Mouse (Mus musculus) embryo, embryonic 11 days (tissue): ENCODE measurements at regions not wholly inside any gene's neighbourhood (a gene's known extent, or its start where the extent isn't known, plus 50 kb on each side); places are given as distances from the start of the nearest gene placed in this dataset.

Source experiments
- DNase-seq: peaks from one replicate; pipeline ENCODE4 v3.0.0-alpha.2; 2015

DNA sequence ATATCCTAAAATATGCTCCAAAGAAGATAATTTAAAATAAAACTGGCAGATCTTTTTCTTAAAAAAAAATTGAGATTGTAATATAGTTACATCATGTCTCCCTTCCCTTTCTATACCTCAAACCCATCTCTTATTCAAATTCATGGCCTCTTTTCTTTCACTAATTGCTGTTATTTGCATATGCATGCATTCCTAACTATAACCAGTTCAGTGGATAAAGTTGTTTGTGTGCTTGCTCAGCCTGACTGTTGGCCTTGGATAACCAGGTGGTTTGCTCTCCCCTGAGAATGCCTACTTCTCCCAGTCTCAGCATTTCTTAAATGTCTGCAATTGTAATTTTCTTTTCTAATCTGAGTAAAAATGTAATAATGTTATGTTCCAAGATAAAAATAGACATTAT is 2154.8 kb downstream of the 4930444P10Rik start:
- no peak for DNase-seq

DNA sequence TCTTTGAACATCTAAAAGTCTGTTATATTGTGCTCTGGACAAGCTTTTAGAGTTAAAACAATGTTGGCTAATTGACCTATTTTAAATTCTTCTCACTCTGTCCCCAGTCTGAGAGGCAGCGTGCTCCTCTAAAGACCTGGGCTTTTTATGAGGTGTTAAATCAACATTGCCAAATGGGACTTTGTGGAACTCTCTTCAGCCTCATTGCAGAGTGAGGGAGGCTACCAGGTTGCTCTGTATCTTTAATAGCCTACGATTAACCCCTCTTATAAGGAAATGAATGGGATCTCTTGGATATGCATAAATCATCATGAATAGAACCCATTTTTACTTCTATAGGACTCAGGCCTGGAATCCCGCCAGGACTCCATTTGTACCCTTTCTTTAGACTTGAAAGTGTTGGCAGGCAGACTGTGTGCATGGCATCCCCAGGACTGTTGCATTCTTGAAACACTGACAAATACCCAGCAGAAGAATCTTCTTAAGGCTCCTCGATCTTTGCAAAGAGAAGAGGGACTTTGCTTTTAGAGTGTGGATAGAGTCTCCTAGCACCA is 2157.1 kb downstream of the 4930444P10Rik start:
- peak; percentile 25 for DNase-seq

- DNase-seq: no peak
Measured at GRCm38 (mm10) chr1:13928679-13929078, 2164.4 kb downstream of the 4930444P10Rik start.

GRCm38 (mm10) chr1:13927964-13928363 is 2165.2 kb downstream of the 4930444P10Rik start:
- DNase-seq: peak; percentile 19

DNA sequence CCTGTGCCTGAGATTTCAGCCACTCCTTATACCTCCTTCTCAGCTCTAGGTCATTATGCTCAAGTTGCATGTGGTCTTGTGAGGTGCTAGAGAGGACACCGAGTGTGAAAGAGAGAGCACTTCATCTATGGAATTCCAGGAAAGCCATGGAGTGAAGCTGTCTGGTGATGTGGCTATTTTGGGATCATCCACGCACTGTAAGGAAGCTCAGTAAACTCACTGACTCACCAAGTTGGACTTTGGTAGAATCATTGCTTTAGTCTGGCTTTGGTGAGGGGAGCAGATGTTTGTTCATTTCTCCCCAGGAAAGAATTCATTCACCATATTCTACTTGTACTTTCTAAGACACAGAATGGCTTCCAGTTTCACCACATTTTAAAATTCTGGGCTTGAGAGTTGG is 2167.1 kb downstream of the 4930444P10Rik start:
- DNase-seq: no peak

DNA sequence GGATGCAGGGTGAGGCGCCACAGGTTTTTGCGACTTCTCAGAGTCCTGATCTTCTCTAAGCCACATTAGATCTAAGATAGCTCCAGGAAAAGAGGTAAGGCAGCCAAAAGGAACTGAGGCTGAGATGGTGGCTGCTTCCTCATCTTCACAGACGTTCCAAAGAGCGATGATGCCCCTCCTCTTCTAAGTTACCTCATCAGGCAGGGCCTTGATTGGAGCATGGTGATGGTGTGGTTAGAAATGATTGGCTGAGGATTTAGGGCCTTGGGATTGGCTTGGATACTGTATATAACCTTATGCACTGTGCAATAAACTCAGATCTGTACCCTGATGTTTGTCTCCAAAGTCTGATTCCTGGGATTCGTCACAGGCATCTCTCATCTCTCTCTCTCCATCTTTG is 2177.9 kb downstream of the 4930444P10Rik start:
- no peak for DNase-seq

GRCm38 (mm10) chr1:13879126-13879525 is 2214.0 kb downstream of the 4930444P10Rik start:
- DNase-seq: no peak

DNA sequence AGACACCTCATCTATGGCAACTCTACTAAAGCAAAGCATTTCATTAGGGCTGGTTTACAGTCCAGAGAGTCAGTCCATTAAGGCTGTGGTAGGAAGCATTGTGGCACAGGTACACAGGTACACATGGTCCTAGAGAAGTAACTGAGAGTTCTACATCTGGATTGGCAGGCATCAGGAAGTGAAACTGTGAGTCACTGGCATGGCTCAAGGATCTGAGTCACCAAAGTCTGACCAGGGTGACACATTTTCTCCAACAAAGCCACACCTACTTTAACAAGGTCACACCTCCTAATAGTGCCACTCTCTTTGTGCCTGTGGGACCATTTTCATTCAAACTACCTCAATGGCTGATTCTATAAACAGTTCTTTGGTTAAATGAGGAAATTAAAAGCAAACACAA is 2219.2 kb downstream of the 4930444P10Rik start:
- DNase-seq: no peak

GRCm38 (mm10) chr1:13872536-13872935 is 2220.6 kb downstream of the 4930444P10Rik start:
- DNase-seq: no peak

- DNase-seq: no peak
Measured at GRCm38 (mm10) chr1:13870631-13871286, 2222.4 kb downstream of the 4930444P10Rik start.

GRCm38 (mm10) chr1:13865713-13866112 is 2227.4 kb downstream of the 4930444P10Rik start:
- DNase-seq: no peak

DNA sequence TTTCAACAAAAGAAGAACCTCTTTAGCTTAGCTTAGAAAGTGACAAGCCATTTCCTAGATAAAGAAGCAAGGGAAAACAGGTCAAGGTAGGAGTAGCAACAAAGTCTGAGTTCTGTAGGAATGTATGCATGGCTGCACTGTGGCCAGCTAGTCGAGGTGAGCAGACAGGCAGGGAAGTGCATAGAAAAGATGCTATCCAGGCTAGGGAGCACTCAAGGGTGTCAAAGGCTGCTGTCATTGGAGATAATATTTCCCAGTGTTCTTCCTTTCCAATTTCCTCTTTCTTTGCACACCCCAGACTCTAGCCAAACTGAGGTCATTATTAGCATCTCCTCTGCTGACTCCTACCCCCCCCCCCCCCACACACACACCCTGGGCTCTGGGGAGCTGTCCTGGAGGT is 2229.4 kb downstream of the 4930444P10Rik start:
- DNase-seq: no peak

DNA sequence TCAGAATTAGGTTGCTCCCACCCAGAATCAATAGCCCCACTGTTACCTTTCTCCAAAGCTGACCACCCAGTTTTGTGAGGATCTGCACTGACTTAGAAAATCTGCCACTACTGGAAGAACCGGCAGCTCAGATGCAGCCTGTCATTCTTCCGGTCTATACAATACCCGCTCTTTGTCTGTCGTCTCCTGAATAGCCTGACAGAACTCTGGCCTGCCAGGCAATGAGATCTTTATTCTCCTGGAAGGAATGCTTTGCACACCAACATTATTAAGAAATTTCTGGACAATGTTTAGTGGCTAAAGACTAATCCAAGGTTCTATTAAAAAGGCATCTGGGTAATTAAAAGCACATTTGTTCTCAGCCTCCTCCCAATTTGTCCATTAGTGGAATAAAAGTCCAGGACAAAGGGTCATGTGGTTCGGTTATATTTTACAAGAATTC is 2232.0 kb downstream of the 4930444P10Rik start:
- DNase-seq: peak; percentile 58

DNA sequence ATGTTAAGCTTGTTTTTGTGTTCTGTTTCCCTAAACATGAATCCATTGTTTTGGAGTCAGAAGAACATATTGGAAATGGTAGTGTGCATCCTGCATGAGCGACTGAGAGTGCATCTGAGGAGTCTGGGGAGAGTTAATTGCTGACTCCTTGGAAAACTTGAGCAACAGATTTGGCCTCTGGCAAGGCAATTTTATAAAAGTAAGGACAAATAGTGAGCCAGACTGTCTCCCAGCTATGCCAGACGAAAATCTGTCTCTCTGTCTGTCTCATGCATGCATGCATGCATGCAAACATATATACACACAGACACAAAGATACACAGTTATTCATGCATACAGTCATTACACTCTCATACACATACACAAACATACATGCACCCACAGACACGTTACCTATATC is 2232.7 kb downstream of the 4930444P10Rik start:
- no peak for DNase-seq

GRCm38 (mm10) chr1:13859723-13860122 is 2233.4 kb downstream of the 4930444P10Rik start:
- no peak for DNase-seq

GRCm38 (mm10) chr1:13858371-13859018 is 2234.6 kb downstream of the 4930444P10Rik start:
- DNase-seq: no peak

DNA sequence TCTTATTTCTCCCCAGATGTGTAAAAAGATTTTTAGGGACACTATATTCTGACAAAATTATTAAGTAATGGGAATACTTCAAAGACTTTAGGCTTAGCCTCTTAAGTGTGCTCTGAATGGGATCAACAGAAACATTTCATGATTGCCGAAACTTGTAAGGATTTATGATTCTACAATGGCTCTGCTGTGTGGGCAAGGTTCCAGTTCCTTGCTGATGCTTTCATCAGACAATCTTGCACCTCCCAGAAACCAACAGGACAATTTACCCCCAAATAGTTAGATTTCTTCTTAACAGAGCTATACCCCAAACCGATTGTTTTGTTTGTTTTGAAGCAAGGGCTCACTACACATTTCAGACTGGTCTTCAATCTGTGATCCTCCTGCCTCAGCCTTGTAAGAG is 2236.1 kb downstream of the 4930444P10Rik start:
- DNase-seq: no peak

- DNase-seq: no peak
Measured at GRCm38 (mm10) chr1:13851144-13851543, 2242.0 kb downstream of the 4930444P10Rik start.

DNA sequence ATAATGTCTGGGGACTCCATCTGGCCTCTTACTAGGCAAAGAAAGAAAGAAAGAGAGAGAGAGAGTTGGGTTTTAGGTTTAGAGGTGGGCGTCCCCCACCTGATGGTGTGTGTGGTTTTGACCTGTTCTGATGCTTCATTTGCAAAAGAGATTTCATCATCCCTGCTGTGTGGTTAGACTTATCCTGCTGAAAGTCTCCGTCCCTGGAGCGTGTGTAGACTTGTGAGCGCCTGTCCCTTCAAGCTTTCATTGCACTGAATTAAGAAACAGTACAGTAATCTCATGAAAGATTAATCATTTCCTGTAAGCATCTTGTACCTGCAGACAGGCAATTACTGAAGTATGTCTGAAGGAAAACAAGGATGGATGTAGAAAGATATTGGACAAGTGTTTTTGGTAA is 2244.1 kb downstream of the 4930444P10Rik start:
- no peak for DNase-seq

GRCm38 (mm10) chr1:13846336-13846865 is 2246.7 kb downstream of the 4930444P10Rik start:
- peak; percentile 39 for DNase-seq

DNA sequence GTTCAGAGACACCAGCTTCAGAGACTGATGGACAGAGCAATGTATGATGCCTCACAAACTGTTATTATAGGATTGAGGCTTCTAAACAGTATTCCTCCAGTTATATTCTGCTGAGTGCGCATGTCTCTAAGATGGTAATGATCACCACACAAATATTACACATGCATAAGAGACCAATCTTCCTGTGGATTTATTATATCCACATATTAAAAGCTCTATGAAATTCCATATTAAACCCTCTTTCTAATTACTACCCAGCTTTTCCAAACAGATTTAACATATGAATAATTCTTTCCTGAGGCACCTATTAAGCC is 2252.9 kb downstream of the 4930444P10Rik start:
- DNase-seq: no peak

- DNase-seq: no peak
Measured at GRCm38 (mm10) chr1:13839619-13840308, 2253.4 kb downstream of the 4930444P10Rik start.
